Mouse (Mus musculus) kidney, adult 2 months (tissue): ENCODE measurements around the gene Ssh1. TPM values are rescaled to one million over a fixed set of nuclear protein-coding genes. Genes with fewer than 3 reads are reported as not detected.

Experiments
- DNase-seq: peaks from one replicate; pipeline ENCODE4 v3.0.0; 2021
- H3K27ac ChIP-seq: fragments of 200-500 bp; 2 replicates; pipeline ENCODE4 v1.5.1; 2012; ENCODE audit warnings: low read depth, low read length, control low read depth, inconsistent platforms; ENCODE audit not compliant: insufficient read depth
- H3K27me3 ChIP-seq: fragments of 200-500 bp; replicated peaks from 2 replicates; pipeline ENCODE4 v1.6.1; 2012; ENCODE audit warnings: mild to moderate bottlenecking, moderate library complexity, low read length, inconsistent platforms; ENCODE audit not compliant: control insufficient read depth, insufficient read depth
- H3K36me3 ChIP-seq: fragments of 200-500 bp; 2 replicates; pipeline ENCODE4 v1.6.1; 2012; ENCODE audit warnings: mild to moderate bottlenecking, moderate library complexity, low read length, inconsistent platforms; ENCODE audit not compliant: control insufficient read depth, insufficient read depth
- H3K4me1 ChIP-seq: fragments of 200-500 bp; 2 replicates; pipeline ENCODE4 v1.6.1; 2011; ENCODE audit warnings: low read length; ENCODE audit not compliant: control insufficient read depth, insufficient read depth
- H3K4me3 ChIP-seq: fragments of 200-500 bp; 2 replicates; pipeline ENCODE4 v1.5.1; 2011; ENCODE audit warnings: mild to moderate bottlenecking, low read depth, low read length, control low read depth; ENCODE audit not compliant: insufficient read depth
- CTCF ChIP-seq: fragments of 200-500 bp; conservative IDR thresholded peaks from 2 replicates; pipeline ENCODE4 v1.5.1; 2011; ENCODE audit warnings: low read depth, mild to moderate bottlenecking, control low read depth, low read length, moderate library complexity, mixed read lengths; ENCODE audit not compliant: insufficient read depth, insufficient read length
- POLR2A ChIP-seq: fragments of 200-500 bp; IDR thresholded peaks from one replicate; pipeline ENCODE4 v1.6.1; 2011; ENCODE audit warnings: low read depth, low read length, control low read depth
- WGBS: fragments of 180-500 bp; shearing (Covaris S2); methylation state at CpG from one replicate; pipeline ENCODE4 v1.1.7; 2018; 5-methylcytosine and 5-hydroxymethylcytosine counted together
- polyA plus RNA-seq: library from polyadenylated mRNA; depleted of rRNA; stranded (reverse); fragments of >200 nt; gene quantifications from 2 replicates; pipeline ENCODE4 v1.2.3, GENCODE M21; 2012

Gene Ssh1
- polyA plus RNA-seq, 1 experiment = 11.3 TPM

DNA sequence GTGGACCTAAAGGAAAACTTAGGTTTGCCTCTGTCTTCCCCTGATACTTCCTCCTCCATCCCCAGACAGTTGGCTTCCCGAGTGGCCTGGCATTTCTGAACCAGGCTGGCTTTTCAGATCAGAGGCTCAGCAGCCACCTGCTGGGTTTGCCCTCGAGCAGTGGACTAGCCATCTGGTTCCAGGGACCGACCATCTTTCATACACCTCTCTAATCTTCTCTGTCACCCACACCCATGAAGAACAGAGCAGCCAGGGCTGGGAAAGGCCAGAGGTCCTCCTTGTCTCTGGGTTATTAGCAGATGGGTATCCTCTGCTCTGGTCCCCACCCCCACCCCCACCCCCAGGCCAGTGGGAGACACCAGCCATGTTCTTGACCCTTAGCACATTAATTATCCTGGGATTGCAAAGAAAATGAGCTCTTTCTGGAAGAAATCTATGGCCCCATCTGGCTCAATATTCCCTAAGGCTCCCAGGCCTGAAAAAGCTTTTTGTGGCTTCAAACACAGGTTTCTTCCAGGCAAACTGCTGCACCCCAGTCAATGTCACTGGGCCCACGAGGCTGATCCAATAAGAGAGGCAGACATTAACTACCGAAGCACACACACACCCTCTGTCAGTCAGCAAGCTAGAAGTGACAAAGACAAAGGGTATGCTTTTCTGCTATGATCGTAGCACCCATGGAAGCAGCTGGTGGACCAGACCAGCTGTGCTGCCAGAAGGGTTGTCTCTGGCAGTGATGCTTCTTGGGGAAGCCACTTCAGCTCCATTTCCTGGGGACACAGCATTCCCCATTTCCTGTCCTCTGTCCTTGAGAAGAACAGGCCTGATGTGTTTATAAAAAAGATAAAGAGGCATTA lies 72.2 kb downstream of the Ssh1 start:
- no peak for DNase-seq
- no peaks in the 10 kb centered on the region; the same call in 1 of the 2 replicates for H3K4me1 ChIP-seq
- 48% methylated on average over 6 of the region's 6 CpGs for WGBS
- H3K27ac ChIP-seq = no peak overlapping the region
- no peaks in the 10 kb centered on the region for H3K36me3 ChIP-seq
- no peaks in the 10 kb centered on the region for H3K27me3 ChIP-seq
- no peak overlapping the region for H3K4me3 ChIP-seq
- no peak for TF ChIP-seq CTCF
- no peak for TF ChIP-seq POLR2A

DNA sequence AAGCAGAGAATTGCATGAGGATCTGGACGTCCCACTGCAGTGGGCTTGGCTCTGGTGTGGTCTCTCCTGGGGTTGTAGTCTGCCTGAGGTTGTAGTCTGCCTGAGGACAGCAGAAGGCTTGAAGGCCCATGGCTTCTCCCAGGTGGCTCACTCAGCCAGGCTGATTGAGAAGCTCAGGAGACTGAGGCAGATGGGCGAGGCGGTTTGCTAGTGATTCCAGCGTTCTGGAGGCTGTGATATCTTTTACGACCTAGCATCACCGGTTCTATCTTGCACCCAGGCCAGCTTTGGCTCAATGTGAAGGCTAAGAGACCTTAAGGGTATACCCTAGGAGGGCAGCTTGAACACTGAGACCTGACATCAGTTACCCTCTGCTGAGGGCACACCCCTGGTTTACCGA lies 74.6 kb downstream of the Ssh1 start:
- no peak overlapping the region for H3K4me3 ChIP-seq
- no peak for DNase-seq
- H3K4me1 ChIP-seq = no peaks in the 10 kb centered on the region; the same call in 1 of the 2 replicates
- peak overlapping the region; percentile 64 for H3K27ac ChIP-seq
- no peak for TF ChIP-seq CTCF
- no peak for TF ChIP-seq POLR2A
- H3K27me3 ChIP-seq = no peaks in the 10 kb centered on the region
- H3K36me3 ChIP-seq = no peaks in the 10 kb centered on the region
- WGBS = 47% methylated on average over 7 of the region's 7 CpGs

GRCm38 (mm10) chr5:113918654-113919053 lies 75.0 kb downstream of the Ssh1 start:
- H3K27me3 ChIP-seq = no peaks in the 10 kb centered on the region
- peak; percentile 76 for DNase-seq
- TF ChIP-seq CTCF (no peak), POLR2A (no peak)
- 31% methylated on average over 9 of the region's 9 CpGs for WGBS
- H3K36me3 ChIP-seq = no peaks in the 10 kb centered on the region
- H3K4me1 ChIP-seq = no peaks in the 10 kb centered on the region; the same call in 1 of the 2 replicates
- H3K4me3 ChIP-seq = no peak overlapping the region
- H3K27ac ChIP-seq = peak overlapping the region; percentile 93

DNA sequence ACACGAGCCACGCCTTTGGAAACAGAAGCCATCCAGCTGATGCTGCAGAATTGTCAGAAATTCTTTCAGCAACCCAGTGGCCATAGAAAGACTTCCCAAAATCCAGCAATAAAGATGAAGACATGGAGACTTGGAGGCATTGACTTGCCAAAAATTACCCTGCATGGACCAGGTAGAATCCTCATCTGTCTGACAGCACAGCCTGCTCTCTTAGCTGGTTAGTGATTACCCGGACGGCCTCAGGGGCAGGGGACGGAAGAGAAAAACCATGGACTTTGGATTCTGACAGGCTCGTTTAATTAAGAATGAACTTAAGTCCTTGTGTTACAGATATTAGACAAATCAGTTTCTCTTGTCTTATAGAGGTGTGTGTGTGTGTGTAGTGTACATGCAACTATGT lies 83.0 kb downstream of the Ssh1 start:
- Histone ChIP-seq H3K4me3 (no peak overlapping the region), H3K27me3 (no peaks in the 10 kb centered on the region), H3K4me1 (peaks cover 11% of the 10 kb centered on the region; the same call in 1 of the 2 replicates), H3K36me3 (no peaks in the 10 kb centered on the region), H3K27ac (peak overlapping the region; percentile 69)
- TF ChIP-seq CTCF (no peak), POLR2A (no peak)
- WGBS = 48% methylated on average over 6 of the region's 6 CpGs
- peak; percentile 90 for DNase-seq

DNA sequence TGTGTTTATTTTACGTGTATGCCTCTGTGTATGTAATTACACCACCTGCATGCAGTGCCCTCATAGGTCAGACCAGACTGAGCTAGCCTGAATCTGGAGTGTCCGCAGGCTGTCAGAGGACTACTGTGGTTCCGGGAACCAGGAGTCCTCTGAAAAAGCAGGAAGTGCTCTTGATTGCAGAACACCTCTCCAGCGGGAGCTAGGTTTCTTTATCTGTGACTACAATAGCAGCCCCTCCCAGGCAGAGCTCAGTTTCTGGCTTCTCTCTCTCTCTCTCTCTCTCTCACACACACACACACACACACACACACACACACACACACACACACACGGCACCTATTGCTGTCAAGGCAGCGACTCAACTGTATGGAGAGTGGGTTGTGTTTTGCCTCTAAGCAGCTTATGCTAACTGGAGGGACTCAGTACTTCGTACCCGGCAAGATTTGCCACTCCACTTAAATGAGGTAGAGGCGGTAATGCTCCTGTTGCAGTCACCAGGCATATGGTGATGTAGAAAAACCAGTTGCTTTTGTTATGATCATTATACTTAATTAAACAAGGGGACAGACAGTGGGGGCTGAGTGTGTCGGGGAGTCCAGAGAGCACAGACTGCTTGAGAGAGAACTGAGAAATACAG lies 83.5 kb downstream of the Ssh1 start:
- 23% methylated on average over 10 of the region's 10 CpGs for WGBS
- DNase-seq = no peak
- peak overlapping the region; percentile 56 for H3K27ac ChIP-seq

GRCm38 (mm10) chr5:113908592-113909441 lies 84.9 kb downstream of the Ssh1 start, which contains the start of gene Coro1c:
Coro1c (minus strand) TSS chr5:113908758.
- H3K27ac ChIP-seq = peak within 1 kb of the TSS; percentile 34
- H3K4me3 ChIP-seq = peak within 1 kb of the TSS; percentile 71
- H3K36me3 ChIP-seq = no peaks in the 10 kb centered on the region
- under 1% methylated on average over 68 of the region's 68 CpGs for WGBS
- DNase-seq = peak; percentile 99
- TF ChIP-seq CTCF = peak; percentile 78
- no peak for TF ChIP-seq POLR2A
- peaks cover 12% of the 10 kb centered on the region for H3K4me1 ChIP-seq
- no peaks in the 10 kb centered on the region for H3K27me3 ChIP-seq

More for the DNA sequence above, 83.5 kb downstream of the Ssh1 start:
- no peaks in the 10 kb centered on the region for H3K27me3 ChIP-seq
- H3K4me1 ChIP-seq = peaks cover 11% of the 10 kb centered on the region; the same call in 1 of the 2 replicates
- no peaks in the 10 kb centered on the region for H3K36me3 ChIP-seq
- no peak overlapping the region for H3K4me3 ChIP-seq
- no peak for TF ChIP-seq POLR2A
- no peak for TF ChIP-seq CTCF
